Mouse (Mus musculus) central nervous system, embryonic 18 days (tissue): ENCODE measurements around the gene Eif2b4. TPM values are rescaled to one million over a fixed set of nuclear protein-coding genes. Genes with fewer than 3 reads are reported as not detected.

Experiments
- polyA plus RNA-seq: library from polyadenylated mRNA; depleted of rRNA; stranded (reverse); fragments of >200 nt; gene quantifications from 2 replicates; pipeline ENCODE4 v1.2.3, GENCODE M21; 2012; rRNA removed

Gene Eif2b4
- polyA plus RNA-seq = 60.8 and 68.2 TPM in 2 replicates

DNA sequence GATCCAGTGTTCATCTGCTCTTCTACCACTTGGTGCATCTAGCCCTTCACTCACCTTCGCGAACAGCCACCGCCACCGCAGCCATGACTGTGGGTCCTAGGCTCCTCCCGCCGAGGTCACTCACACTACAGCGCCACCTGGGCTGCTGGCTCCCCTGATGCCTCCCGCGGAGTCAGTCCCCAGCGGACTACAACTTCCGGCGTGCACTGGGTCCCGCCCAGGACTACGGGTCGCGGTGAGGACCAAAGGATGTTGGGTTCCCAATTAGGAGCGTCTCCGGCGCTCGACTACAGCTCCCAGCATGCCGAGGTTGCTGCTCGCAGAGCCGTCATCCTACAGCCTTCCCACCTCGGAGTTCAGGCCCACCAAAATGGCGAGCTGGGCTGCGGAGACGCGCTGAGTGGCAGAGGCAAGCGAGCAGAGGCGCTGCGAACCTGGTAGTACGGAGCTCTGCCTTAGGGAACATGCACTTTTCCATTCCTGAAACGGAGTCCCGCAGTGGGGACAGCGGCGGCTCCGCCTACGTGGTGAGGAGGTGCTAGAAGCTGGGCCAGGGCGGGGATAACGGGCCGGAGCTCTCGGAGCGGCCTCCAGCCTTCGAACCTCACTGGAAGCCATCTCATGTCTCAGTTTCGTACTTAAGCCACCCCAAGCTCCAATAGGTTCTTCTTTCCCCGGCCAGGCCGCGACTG, at the start of gene Eif2b4, which contains the start of gene Snx17:
TSS of gene Eif2b4 (minus strand) at position 492 of the 692 bp plus-strand sequence.
TSS of gene Snx17 (plus strand) at position 289 of the 692 bp plus-strand sequence.

DNA sequence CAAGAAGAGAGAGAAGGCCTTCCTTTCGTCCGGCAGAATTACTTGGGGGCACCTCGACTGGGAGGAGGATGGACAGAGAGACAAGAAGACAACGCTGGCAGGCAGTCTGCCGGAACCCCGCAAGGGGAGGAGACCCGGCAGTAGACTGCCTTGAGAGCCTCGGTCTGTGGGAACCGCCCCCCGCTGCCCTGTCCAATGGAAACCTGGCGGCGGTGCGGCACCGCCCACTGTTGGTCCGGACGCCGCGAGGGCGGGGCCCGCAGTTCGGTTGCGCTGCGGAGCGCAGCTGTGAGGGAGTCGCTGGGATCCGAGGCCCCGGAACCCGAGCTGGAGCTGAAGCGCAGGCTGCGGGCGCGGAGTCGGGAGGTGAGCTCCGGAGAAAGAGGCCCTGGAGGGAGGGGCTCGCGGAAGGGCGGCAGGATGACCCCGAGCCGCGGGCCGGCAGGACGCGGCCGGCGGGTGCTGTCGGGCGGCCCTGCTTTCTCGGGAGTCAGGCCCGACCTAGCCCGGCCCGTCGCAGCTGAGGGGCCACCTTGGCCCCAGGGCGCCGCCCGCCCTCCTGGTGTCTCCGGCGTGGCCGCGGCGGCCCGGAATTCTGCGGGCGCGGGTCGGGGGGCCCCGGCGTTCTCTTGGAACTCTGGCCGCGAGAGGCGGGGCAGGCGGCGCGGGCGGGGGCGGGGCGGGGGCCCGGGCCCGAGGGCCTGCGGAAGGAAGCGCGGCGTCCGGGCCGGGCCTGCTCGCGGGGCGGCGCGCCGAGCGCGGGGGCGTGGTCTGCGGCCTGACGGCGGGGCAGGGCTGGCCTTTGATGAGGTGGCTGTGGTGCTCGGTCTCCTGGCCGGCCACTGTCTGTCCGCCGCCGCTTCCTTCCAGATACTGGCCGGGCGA, 47.6 kb upstream of the Eif2b4 start, which contains the start of the genes Nrbp1 and Gm9970:
TSS of gene Nrbp1 (plus strand) at position 228 of the 885 bp plus-strand sequence.
TSS of gene Gm9970 (minus strand) at position 596 of the 885 bp plus-strand sequence.

DNA sequence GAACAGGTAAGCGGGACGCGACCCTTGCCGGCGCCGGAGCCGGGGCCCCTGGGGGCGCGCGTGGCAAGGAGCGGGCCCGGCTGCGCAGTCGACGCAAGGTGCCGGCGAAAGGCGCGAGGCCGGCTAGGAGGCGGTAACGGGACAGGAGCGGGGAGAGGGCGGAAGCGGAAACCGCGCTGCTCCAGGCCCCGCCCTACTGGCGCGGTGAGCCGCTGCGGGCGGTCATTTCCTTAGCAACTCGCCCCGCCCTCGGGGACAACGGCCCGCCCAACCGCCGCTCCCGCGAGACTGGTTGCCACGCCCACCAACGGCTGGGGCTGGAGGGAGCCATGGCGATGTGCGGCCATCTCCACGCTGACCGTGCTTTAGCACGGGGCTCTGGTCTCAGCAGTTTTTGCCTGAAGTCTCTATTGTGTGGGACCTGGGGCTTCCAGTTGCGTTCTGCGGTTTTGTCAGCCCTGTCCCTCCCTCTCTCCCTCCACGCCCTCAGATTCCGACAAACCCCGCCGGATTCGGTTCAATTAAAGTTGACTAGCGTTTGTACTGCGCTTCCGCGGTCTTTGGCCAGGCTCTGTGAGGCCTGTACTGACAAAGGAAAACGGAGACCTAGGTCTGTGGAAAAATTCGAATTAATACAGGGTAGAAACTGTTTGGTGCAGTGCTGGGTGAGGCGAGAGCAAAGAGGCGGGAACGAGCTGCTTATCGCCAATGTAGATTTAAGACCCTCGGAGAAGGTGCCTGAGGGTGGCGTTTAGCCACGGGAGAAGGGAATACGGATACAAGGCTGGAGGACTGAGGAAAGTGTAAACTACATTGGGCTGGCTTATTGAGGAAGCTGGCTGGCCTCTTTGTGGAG, 27.4 kb upstream of the Eif2b4 start, which contains the start of gene Ppm1g:
TSS of gene Ppm1g (minus strand) at position 240 of the 856 bp plus-strand sequence.

DNA sequence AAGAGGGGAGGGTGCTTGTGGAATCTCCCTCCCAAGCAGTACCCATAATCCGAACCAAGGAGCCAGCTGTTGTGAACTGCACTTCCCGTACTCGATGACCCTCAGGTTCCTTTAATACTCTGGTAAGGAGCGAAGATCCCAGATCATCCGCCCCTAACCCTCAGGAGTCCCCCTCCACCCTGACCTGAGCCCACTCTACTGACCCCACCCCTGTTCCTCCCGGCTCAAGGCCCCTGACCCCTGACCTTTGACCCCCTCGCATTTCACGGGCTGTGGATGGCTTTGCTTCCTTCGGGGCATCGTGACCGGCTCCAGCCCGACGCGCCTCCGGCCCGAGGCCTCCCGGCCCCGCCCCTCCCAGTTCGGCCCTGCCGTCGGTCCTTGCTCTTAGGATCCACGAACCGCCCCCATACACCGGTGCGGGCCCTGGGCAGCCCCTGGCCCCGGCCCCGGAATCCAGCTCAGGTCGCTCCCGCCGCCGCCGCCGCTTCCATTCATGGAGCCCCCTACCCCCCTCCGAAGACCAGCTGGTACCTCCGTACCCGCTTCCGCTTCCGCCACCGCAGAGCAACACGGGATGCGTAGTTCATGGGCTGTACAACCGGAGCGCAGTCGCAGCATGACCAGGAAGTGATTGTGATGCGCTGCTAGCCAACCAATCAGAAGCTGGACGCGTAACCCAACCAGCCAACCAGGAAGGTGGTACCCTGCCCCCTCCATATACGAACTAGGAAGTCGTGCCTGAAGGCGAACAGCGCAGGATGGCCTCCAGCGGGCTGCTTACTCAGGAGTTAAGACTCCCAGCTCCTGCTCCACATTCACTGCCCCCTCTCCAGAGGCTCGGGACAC, 8.7 kb upstream of the Eif2b4 start, which contains the start of gene Zfp513:
TSS of gene Zfp513 (minus strand) at position 562 of the 849 bp plus-strand sequence.

DNA sequence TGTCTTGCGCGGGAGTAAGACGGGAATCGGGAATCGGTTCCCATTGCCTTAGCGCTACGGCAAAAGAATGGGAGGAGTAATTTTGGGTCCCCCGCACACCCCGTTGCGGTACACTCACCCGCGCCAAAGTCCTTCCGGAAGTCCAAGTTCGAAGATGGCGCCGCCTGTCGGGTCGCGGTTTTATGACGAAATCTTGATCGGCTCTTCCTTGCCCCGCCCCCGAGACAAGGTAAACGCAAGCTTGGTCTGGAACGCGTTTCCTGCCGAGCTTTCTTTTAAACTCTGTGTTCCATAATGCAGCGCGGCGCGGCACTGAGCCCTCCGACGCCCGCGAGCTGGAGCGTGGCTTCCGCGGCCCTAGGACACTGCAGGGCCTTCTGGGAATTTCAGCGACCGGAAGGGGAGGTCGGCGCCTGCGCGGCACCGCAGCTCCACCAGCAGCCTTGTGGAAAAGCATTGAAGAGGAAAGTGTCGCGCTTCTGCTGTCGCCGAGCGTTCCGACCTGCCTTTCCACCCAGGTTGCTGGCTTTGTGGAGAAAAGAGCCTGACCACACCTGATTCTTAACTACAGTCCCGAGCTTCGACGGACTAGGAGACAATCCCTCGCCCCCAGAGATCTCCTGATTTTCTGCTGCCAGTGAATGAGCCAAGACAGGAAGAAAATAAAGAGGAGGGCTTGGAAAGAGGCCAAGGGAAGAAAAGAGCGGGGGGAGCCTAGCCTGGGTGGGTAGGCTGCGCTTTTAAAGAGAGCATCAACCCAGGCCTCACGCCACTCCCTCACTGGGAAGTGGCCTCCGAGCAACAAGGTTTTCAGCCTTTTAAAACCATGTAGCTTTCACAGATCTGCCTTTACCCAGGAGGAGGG, 13.2 kb downstream of the Eif2b4 start, which contains the start of the genes Gm29609 and Gtf3c2:
TSS of gene Gm29609 (minus strand) at position 146 of the 865 bp plus-strand sequence.
TSS of gene Gtf3c2 (minus strand) at position 379 of the 865 bp plus-strand sequence.

DNA sequence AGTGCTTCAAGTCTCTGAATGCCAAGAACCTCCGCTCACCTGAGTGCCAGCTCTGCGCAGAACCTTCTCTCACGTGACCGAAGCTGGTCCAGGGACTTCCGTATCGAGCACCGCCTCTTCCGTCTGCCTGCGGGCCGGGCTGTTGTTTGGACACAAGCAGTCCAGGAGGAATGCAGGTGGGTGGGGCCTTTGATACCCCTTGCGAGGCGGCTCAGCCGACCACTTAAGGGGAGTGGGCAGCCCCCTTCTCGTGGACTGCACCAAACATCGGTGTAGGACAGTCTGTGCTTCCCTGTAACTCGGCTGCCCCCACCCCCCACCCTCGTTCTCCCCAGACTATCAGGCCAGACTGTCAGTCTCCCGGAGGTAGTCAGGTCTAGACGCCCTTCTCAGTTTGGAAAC, 39.1 kb downstream of the Eif2b4 start, which contains the start of gene Mpv17:
TSS of gene Mpv17 (minus strand) at position 100 of the 402 bp plus-strand sequence.

DNA sequence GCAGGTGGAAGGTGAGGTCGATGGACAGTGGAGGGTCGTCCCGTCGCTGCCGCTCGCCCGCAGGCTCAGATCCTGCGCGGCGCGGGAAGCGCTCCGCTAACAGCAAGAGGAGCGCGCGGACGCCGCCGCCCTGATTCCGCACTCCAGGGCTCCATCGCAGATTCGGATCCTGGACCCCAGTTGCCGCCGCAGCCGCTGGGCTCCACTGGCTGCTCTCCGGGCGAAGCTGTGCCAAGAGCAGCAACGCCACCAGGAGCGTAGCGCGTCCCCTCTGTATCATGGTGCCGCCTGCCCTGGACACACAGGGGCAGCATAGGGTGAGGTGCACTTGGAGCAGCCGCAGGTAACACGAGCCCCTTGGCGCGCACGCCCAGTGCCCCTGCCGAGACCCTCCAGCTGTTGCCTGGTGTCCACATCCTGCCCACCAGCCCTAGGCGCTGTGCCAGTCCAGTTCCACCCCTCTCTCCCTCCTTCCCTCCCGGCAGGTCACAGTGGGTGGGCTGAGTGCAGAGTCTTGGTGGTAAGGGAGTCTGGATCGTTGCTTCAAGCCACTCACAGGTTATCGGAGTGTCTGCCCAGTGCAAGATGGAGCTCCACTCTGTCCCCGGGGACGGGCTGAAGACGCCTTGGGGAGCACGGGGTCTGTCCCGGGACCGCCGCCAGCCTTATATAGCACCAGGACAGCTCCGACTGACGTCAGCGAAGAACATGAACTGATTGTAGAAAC, 54.8 kb downstream of the Eif2b4 start, which contains the start of gene Ucn:
TSS of gene Ucn (minus strand) at position 589 of the 727 bp plus-strand sequence.

Other genes with a start within 250 kb of the Eif2b4 start
- 59.3 and 70.9 TPM in 2 replicates for gene Cgref1, start 247.8 kb downstream of the Eif2b4 start, polyA plus RNA-seq
- gene Preb, start 233.1 kb downstream of the Eif2b4 start, polyA plus RNA-seq = 156 and 160 TPM in 2 replicates
- 0.01 TPM in 1 of 2 replicates, not detected in the other for gene Tcf23, start 224.8 kb downstream of the Eif2b4 start, polyA plus RNA-seq
- 162 and 172 TPM in 2 replicates for gene Atraid, start 145.1 kb downstream of the Eif2b4 start, polyA plus RNA-seq
- gene Slc5a6, start 144.5 kb downstream of the Eif2b4 start, polyA plus RNA-seq = 41.9 and 44.0 TPM in 2 replicates
- 23.0 and 24.6 TPM in 2 replicates for gene Cad, start 138.7 kb downstream of the Eif2b4 start, polyA plus RNA-seq
- gene Dnajc5g, start 87.1 kb downstream of the Eif2b4 start, polyA plus RNA-seq = not detected in 2 replicates
- gene Slc30a3, start 85.2 kb downstream of the Eif2b4 start, polyA plus RNA-seq = 10.6 and 13.6 TPM in 2 replicates
- 1.2 TPM in 1 of 2 replicates, not detected in the other for gene Trim54, start 76.7 kb downstream of the Eif2b4 start, polyA plus RNA-seq
- 0.19 and 0.21 TPM in 2 replicates for gene Ucn, start 54.6 kb downstream of the Eif2b4 start, polyA plus RNA-seq
- 59.2 and 63.1 TPM in 2 replicates for gene Mpv17, start 39.2 kb downstream of the Eif2b4 start, polyA plus RNA-seq
- gene Gm29609, start 13.5 kb downstream of the Eif2b4 start, polyA plus RNA-seq = 2.8 and 3.7 TPM in 2 replicates
- gene Gtf3c2, start 13.3 kb downstream of the Eif2b4 start, polyA plus RNA-seq = 81.6 and 84.5 TPM in 2 replicates
- 87.5 and 88.0 TPM in 2 replicates for gene Snx17, start 203 bp downstream of the Eif2b4 start, polyA plus RNA-seq
- 53.9 and 56.3 TPM in 2 replicates for gene Zfp513, start 8.9 kb upstream of the Eif2b4 start, polyA plus RNA-seq
- 170 and 178 TPM in 2 replicates for gene Ppm1g, start 27.3 kb upstream of the Eif2b4 start, polyA plus RNA-seq
- gene Nrbp1, start 47.4 kb upstream of the Eif2b4 start, polyA plus RNA-seq = 150 and 152 TPM in 2 replicates
- 0.16 TPM in 1 of 2 replicates, not detected in the other for gene Gm9970, start 47.8 kb upstream of the Eif2b4 start, polyA plus RNA-seq
- gene Krtcap3, start 58.3 kb upstream of the Eif2b4 start, polyA plus RNA-seq = 3.8 and 4.6 TPM in 2 replicates
- gene Ift172, start 97.7 kb upstream of the Eif2b4 start, polyA plus RNA-seq = 50.2 and 54.6 TPM in 2 replicates
- 190 and 201 TPM in 2 replicates for gene Fndc4, start 102.7 kb upstream of the Eif2b4 start, polyA plus RNA-seq
- 0.75 and 0.87 TPM in 2 replicates for gene Gckr, start 104.0 kb upstream of the Eif2b4 start, polyA plus RNA-seq